Mouse (Mus musculus): Measurements from ENCODE around the gene Wfikkn1.
A peak's percentile ranks its signal among the peaks of the same experiment; 100 is the strongest.

DNA sequence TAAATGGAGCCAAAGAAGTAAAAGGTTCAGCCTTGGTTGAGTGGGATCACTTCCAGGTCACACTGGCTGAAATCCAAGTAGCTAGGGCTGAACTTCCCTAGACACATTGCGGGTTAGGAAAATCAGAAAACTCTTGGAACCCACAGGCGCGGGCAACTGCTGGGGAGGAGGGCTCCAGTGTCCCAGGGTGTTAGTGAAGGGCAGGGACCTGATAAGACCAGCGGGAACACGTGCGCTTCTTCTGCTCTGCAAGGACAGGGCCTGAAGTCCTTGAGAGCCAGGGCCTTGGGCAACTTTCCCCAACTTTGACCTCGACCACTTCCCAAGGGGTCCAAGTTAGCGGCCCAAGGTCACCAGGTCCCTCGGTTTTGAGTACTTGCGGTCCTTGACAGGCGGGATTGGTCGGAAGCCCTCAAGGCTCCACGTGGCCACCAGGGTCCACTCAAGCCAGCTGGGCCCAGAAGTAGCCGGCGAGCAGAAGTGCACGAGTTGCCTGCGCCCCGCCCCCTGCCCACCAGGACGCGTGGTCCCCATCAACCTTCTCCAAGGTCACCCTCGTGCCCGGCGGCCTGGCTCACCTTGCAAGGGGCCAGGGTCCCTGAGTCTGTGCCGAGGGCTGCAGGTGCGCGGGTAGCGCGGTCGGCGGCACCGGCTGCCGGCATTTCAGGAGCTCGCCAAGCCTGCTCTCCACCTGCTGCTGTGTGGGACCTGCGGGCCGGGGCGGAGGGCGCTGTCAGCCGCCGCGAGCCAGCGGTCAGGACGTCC is 12.6 kb downstream of the Wfikkn1 start:
- peak; percentile 33; the same call in 1 of the 2 replicates for TF ChIP-seq EP300 (IDR thresholded peaks at IDR 0.05; ENCODE audit: low read depth)
- TF ChIP-seq CTCF (IDR thresholded peaks at IDR 0.05; ENCODE audit: low read depth): no peak
